Mouse (Mus musculus): ENCODE results near the gene Otulinl. TPM values are rescaled to one million over a fixed set of nuclear protein-coding genes. Genes with fewer than 3 reads are reported as not detected.

Otulinl gene
- total RNA-seq, 1 experiment = 1.7 TPM

DNA sequence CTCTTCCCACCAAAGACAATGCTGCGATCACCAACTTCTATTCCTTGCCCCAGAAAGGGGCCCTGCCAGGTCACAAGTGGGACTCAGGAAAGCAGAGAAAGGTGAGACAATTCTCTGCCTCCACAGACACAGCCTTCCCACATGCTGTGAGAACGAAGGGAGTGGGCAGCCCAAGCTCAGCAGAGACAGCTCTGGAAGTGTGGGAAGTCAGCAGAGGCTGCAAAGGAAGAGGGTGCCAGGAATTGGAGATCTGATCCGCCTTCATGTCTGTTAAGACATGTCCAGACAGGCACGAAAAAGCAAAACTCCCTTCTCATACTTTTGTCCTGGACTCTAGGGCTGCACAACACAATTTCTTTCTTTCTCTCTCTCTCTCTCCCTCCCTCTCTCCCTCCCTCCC lies 12.1 kb downstream of the Otulinl start:
- in situ Hi-C loops (cut with MboI; ENCODE audit: low sequenced_read_pairs in 2 of 2, unreplicated experiment in 2 of 2) = no loop called here
- Histone ChIP-seq H3K36me3 (ENCODE audit: control insufficient read depth, insufficient read depth, low read length, poor library complexity, severe bottlenecking) (no peaks in the 10 kb centered on the region), H3K9me3 (ENCODE audit: control insufficient read depth, insufficient read depth, low read depth, low read length) (no peaks in the 10 kb centered on the region), H3K4me1 (ENCODE audit: control insufficient read depth in 2 of 2, insufficient read depth in 2 of 2, low read length in 2 of 2, poor library complexity in 1 of 2) (peaks cover 0 to 2% of the 10 kb centered on the region in 2 experiments; a peak in 1 of 4 replicates), H3K27ac (ENCODE audit: insufficient read depth, low read depth, low read length, poor library complexity, severe bottlenecking) (no peak overlapping the region), H3K4me3 (ENCODE audit: insufficient read depth in 1 of 2, low read depth in 1 of 2, low read length in 2 of 2, poor library complexity in 1 of 2, severe bottlenecking in 1 of 2) (no peak overlapping the region), H3K9ac (ENCODE audit: insufficient read depth, low read depth, low read length, poor library complexity, severe bottlenecking) (no peak overlapping the region)
- TF ChIP-seq HCFC1 (IDR thresholded peaks at IDR 0.05; ENCODE audit: borderline replicate concordance, insufficient read depth, low read length) (no peak), ZNF384 (IDR thresholded peaks at IDR 0.05; ENCODE audit: low read depth, low read length) (no peak), CHD2 (IDR thresholded peaks at IDR 0.05; ENCODE audit: low read depth, low read length) (no peak), MAFK (IDR thresholded peaks at IDR 0.05; ENCODE audit: insufficient read depth, low read depth, low read length) (no peak), ZC3H11A (IDR thresholded peaks at IDR 0.05; ENCODE audit: borderline replicate concordance, low read depth, low read length) (no peak)
- no peak for DNase-seq (ENCODE audit: low read depth, low spot score)

DNA sequence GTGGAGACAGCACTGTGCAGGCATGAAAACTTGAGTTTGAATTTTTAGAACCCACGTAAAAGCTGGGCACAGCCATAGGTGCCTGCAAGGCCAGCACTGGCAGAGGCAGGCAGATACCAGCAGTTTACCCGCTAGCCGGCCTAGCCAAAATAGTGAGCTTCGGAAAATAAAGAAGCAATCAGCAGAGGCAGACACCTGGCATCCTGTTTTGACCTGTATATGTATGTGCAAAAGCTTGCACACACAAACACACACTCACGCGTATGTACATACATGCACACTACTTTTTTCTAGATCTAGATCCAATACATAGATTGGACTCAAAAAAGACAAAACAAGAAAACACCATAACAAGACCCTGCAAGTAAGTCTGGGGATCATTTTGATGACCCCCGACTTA lies 12.8 kb downstream of the Otulinl start:
- in situ Hi-C loops (cut with MboI; ENCODE audit: low sequenced_read_pairs in 2 of 2, unreplicated experiment in 2 of 2) = no loop called here
- Histone ChIP-seq H3K4me3 (ENCODE audit: insufficient read depth in 1 of 2, low read depth in 1 of 2, low read length in 2 of 2, poor library complexity in 1 of 2, severe bottlenecking in 1 of 2) (no peak overlapping the region), H3K9me3 (ENCODE audit: control insufficient read depth, insufficient read depth, low read depth, low read length) (no peaks in the 10 kb centered on the region), H3K36me3 (ENCODE audit: control insufficient read depth, insufficient read depth, low read length, poor library complexity, severe bottlenecking) (no peaks in the 10 kb centered on the region), H3K27ac (ENCODE audit: insufficient read depth, low read depth, low read length, poor library complexity, severe bottlenecking) (no peak overlapping the region), H3K9ac (ENCODE audit: insufficient read depth, low read depth, low read length, poor library complexity, severe bottlenecking) (no peak overlapping the region), H3K4me1 (ENCODE audit: control insufficient read depth in 2 of 2, insufficient read depth in 2 of 2, low read length in 2 of 2, poor library complexity in 1 of 2) (peaks cover 0 to 2% of the 10 kb centered on the region in 2 experiments; a peak in 1 of 4 replicates)
- DNase-seq (ENCODE audit: low read depth, low spot score) = no peak
- TF ChIP-seq MAFK (IDR thresholded peaks at IDR 0.05; ENCODE audit: insufficient read depth, low read depth, low read length) (no peak), CHD2 (IDR thresholded peaks at IDR 0.05; ENCODE audit: low read depth, low read length) (no peak), ZNF384 (IDR thresholded peaks at IDR 0.05; ENCODE audit: low read depth, low read length) (no peak), ZC3H11A (IDR thresholded peaks at IDR 0.05; ENCODE audit: borderline replicate concordance, low read depth, low read length) (no peak), HCFC1 (IDR thresholded peaks at IDR 0.05; ENCODE audit: borderline replicate concordance, insufficient read depth, low read length) (no peak)

DNA sequence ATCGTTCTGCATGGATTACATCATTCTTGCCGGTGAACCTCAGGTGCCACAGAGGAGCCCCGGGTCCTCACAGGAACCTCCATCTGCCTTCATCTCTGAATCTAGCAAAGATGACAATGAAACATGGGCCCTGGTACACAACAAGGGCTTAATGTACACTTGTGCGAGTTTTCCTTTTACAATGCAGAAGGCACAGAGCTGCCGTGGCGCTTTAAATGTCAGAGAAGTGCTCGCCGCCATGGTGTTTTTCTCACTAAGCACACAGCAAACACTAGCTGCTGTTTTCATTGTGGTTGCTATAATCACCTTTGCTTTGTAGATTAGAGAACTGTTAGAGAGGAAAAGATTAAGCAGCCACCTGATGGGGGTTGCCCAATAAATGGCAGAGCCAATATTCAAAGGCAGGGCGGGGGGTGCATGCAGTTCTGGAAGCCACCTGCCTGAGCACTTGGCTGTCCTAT lies 13.3 kb downstream of the Otulinl start:
- Histone ChIP-seq H3K4me1 (ENCODE audit: control insufficient read depth in 2 of 2, insufficient read depth in 2 of 2, low read length in 2 of 2, poor library complexity in 1 of 2) (peaks cover 0 to 2% of the 10 kb centered on the region in 2 experiments; a peak in 1 of 4 replicates), H3K27ac (ENCODE audit: insufficient read depth, low read depth, low read length, poor library complexity, severe bottlenecking) (no peak overlapping the region), H3K36me3 (ENCODE audit: control insufficient read depth, insufficient read depth, low read length, poor library complexity, severe bottlenecking) (no peaks in the 10 kb centered on the region), H3K9ac (ENCODE audit: insufficient read depth, low read depth, low read length, poor library complexity, severe bottlenecking) (no peak overlapping the region), H3K4me3 (ENCODE audit: insufficient read depth in 1 of 2, low read depth in 1 of 2, low read length in 2 of 2, poor library complexity in 1 of 2, severe bottlenecking in 1 of 2) (no peak overlapping the region), H3K9me3 (ENCODE audit: control insufficient read depth, insufficient read depth, low read depth, low read length) (no peaks in the 10 kb centered on the region)
- in situ Hi-C loops (cut with MboI; ENCODE audit: low sequenced_read_pairs in 2 of 2, unreplicated experiment in 2 of 2) = no loop called here
- TF ChIP-seq ZC3H11A (IDR thresholded peaks at IDR 0.05; ENCODE audit: borderline replicate concordance, low read depth, low read length) (no peak), MAFK (IDR thresholded peaks at IDR 0.05; ENCODE audit: insufficient read depth, low read depth, low read length) (no peak), HCFC1 (IDR thresholded peaks at IDR 0.05; ENCODE audit: borderline replicate concordance, insufficient read depth, low read length) (no peak), CHD2 (IDR thresholded peaks at IDR 0.05; ENCODE audit: low read depth, low read length) (no peak), ZNF384 (IDR thresholded peaks at IDR 0.05; ENCODE audit: low read depth, low read length) (no peak)
- no peak for DNase-seq (ENCODE audit: low read depth, low spot score)

DNA sequence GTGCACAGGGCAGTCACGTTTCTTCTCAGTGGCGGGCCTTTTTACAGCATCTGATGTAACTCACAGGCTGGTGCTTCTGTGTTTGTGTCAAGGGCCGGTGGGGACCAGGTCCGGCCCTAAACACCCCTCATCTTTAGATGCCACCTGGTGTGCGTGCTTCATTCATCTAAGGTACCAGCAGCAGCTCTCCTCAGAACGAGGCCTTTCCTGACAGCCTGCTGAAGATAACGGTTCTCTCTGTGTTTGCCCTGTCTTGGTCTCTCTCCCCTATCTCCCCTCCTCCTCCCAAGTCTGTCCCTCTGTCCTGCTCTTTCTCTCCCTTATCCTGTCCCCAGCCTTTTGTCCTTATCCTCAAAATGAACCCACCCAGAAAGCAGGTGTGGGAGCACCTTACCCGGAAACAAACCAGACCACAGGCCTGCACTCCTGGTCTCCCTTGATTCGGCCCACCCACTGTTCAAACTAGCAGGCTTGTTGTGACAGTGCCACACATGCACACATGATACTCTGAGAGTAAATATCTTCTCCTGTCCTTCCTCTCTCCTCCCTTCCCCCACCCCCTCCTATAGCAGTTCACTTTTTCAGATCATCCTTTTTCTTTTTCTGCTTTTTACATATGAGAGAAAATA lies 14.4 kb downstream of the Otulinl start:
- H3K4me3 ChIP-seq (ENCODE audit: insufficient read depth in 1 of 2, low read depth in 1 of 2, low read length in 2 of 2, poor library complexity in 1 of 2, severe bottlenecking in 1 of 2) = no peak overlapping the region
- no peak overlapping the region for H3K27ac ChIP-seq (ENCODE audit: insufficient read depth, low read depth, low read length, poor library complexity, severe bottlenecking)
- H3K4me1 ChIP-seq (ENCODE audit: control insufficient read depth in 2 of 2, insufficient read depth in 2 of 2, low read length in 2 of 2, poor library complexity in 1 of 2) = peaks cover 0 to 2% of the 10 kb centered on the region in 2 experiments; a peak in 1 of 4 replicates
- TF ChIP-seq ZNF384 (IDR thresholded peaks at IDR 0.05; ENCODE audit: low read depth, low read length) (no peak), MAFK (IDR thresholded peaks at IDR 0.05; ENCODE audit: insufficient read depth, low read depth, low read length) (no peak), ZC3H11A (IDR thresholded peaks at IDR 0.05; ENCODE audit: borderline replicate concordance, low read depth, low read length) (no peak), HCFC1 (IDR thresholded peaks at IDR 0.05; ENCODE audit: borderline replicate concordance, insufficient read depth, low read length) (no peak), CHD2 (IDR thresholded peaks at IDR 0.05; ENCODE audit: low read depth, low read length) (no peak)
- no peaks in the 10 kb centered on the region for H3K36me3 ChIP-seq (ENCODE audit: control insufficient read depth, insufficient read depth, low read length, poor library complexity, severe bottlenecking)
- DNase-seq (ENCODE audit: low read depth, low spot score) = no peak
- H3K9ac ChIP-seq (ENCODE audit: insufficient read depth, low read depth, low read length, poor library complexity, severe bottlenecking) = no peak overlapping the region
- no peaks in the 10 kb centered on the region for H3K9me3 ChIP-seq (ENCODE audit: control insufficient read depth, insufficient read depth, low read depth, low read length)
- in situ Hi-C loops (cut with MboI; ENCODE audit: low sequenced_read_pairs in 2 of 2, unreplicated experiment in 2 of 2) = no loop called here
